Mouse (Mus musculus) kidney, adult 2 months (tissue): ENCODE measurements at regions not wholly inside any gene's neighbourhood (a gene's known extent, or its start where the extent isn't known, plus 50 kb on each side); places are given as distances from the start of the nearest gene placed in this dataset.

Experiments
- CTCF ChIP-seq: fragments of 200-500 bp; conservative IDR thresholded peaks from 2 replicates; pipeline ENCODE4 v1.5.1; 2011; ENCODE audit warnings: low read depth, mild to moderate bottlenecking, control low read depth, low read length, moderate library complexity, mixed read lengths; ENCODE audit not compliant: insufficient read depth, insufficient read length
- POLR2A ChIP-seq: fragments of 200-500 bp; IDR thresholded peaks from one replicate; pipeline ENCODE4 v1.6.1; 2011; ENCODE audit warnings: low read depth, low read length, control low read depth

GRCm38 (mm10) chr12:21495511-21495910 lies 78.1 kb upstream of the Ywhaq start:
- TF ChIP-seq CTCF (no peak), POLR2A (no peak)
